Mouse (Mus musculus) cerebellum, adult 2 months (tissue): Measurements from ENCODE around the gene Nlgn2.

Source experiments
- CTCF ChIP-seq: fragments of 200-500 bp; IDR thresholded peaks from 2 replicates; pipeline ENCODE4 v1.5.1; 2011; ENCODE audit warnings: low read depth, mild to moderate bottlenecking, control low read depth, low read length, moderate library complexity, borderline replicate concordance; ENCODE audit not compliant: insufficient read depth
- POLR2A ChIP-seq: fragments of 200-500 bp; IDR thresholded peaks from 2 replicates; pipeline ENCODE4 v1.6.1; 2011; ENCODE audit warnings: low read length, control low read depth, borderline replicate concordance; ENCODE audit not compliant: insufficient read depth

- no peak for TF ChIP-seq CTCF
- TF ChIP-seq POLR2A = no peak
These were observed 52.8 kb downstream of the Nlgn2 start for GRCm38 (mm10) chr11:69784793-69785272.
